Mouse (Mus musculus) midbrain, embryonic 11.5 days (tissue): ENCODE measurements around the gene Pold2. TPM values are rescaled to one million over a fixed set of nuclear protein-coding genes. Genes with fewer than 3 reads are reported as not detected.
A peak's percentile ranks its signal among the peaks of the same experiment; 100 is the strongest.

Experiments used
- ATAC-seq: fragments of 200-750 bp; cut with Nextera tagmentation; 2 replicates; pipeline ENCODE4 v1.8.0; 2017; ENCODE audit warnings: moderate TSS enrichment, moderate library complexity; ENCODE audit not compliant: low FRiP score
- DNase-seq: peaks from one replicate; pipeline ENCODE4 v3.0.0; 2015; ENCODE audit warnings: low spot score; ENCODE audit errors: missing footprints
- H3K27ac ChIP-seq: fragments of 300-500 bp; sonication (generic); 2 replicates; pipeline ENCODE4 v1.5.1; 2014; ENCODE audit warnings: low read depth, low read length
- H3K27me3 ChIP-seq: fragments of 300-500 bp; sonication (generic); 2 replicates; pipeline ENCODE4 v1.6.1; 2014; ENCODE audit warnings: mild to moderate bottlenecking, low read length, moderate library complexity, mixed read lengths; ENCODE audit not compliant: control insufficient read depth, insufficient read depth
- H3K36me3 ChIP-seq: fragments of 300-500 bp; sonication (generic); 2 replicates; pipeline ENCODE4 v1.6.1; 2014; ENCODE audit warnings: mild to moderate bottlenecking, low read length, moderate library complexity, mixed read lengths; ENCODE audit not compliant: control insufficient read depth, insufficient read depth
- H3K4me1 ChIP-seq: fragments of 300-500 bp; sonication (generic); 2 replicates; pipeline ENCODE4 v1.6.1; 2014; ENCODE audit warnings: low read length; ENCODE audit not compliant: control insufficient read depth, insufficient read depth
- H3K4me2 ChIP-seq: fragments of 300-500 bp; sonication (generic); 2 replicates; pipeline ENCODE4 v1.6.1; 2014; ENCODE audit warnings: mild to moderate bottlenecking, moderate library complexity
- H3K4me3 ChIP-seq: fragments of 300-500 bp; sonication (generic); 2 replicates; pipeline ENCODE4 v1.5.1; 2014; ENCODE audit warnings: low read depth, low read length
- H3K9ac ChIP-seq: fragments of 300-500 bp; sonication (generic); 2 replicates; pipeline ENCODE4 v1.6.1; 2014; ENCODE audit warnings: low read length
- H3K9me3 ChIP-seq: fragments of 300-500 bp; sonication (generic); 2 replicates; pipeline ENCODE4 v1.6.1; 2016; ENCODE audit warnings: low read length; ENCODE audit not compliant: control insufficient read depth
- WGBS: fragments of 180-500 bp; shearing (Covaris S2); extraction: QIAGEN DNeasy Blood & Tissue Kit; methylation state at CpG from one replicate; pipeline ENCODE4 v1.1.7; 2014; 5-methylcytosine and 5-hydroxymethylcytosine counted together
- polyA plus RNA-seq: library from polyadenylated mRNA; unstranded; fragments of >200 nt; fragmentation: Nextera tagmentation; extraction: Ambion mirVana; gene quantifications from 2 replicates; pipeline ENCODE4 v1.2.1, GENCODE M21; 2014

Gene Pold2
- polyA plus RNA-seq, 1 experiment from 2014 or later = 97.4 TPM

DNA sequence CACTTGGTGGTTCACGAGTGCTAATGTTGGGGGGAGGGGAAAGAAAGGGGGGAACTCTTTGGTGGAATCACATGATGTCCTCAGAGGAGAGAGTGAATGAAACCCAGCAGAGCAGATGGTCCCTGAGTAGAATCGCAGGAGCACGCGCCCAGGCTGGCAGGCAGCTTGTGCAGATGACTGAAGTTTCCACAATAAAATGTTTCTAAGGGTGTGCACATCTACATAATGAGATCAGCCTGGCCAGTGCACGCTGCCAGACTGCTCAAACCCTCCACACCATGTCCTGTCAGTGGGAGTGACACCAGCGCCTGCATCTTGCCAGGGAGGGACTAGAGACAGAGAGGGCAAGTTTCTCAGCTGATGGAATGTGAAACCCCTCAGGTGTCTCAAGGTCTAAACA is 29.4 kb downstream of the Pold2 start:
- Histone ChIP-seq H3K27me3 (no peaks in the 10 kb centered on the region), H3K9ac (no peak overlapping the region), H3K4me2 (no peak overlapping the region), H3K9me3 (no peaks in the 10 kb centered on the region), H3K4me1 (no peaks in the 10 kb centered on the region), H3K36me3 (no peaks in the 10 kb centered on the region), H3K4me3 (no peak overlapping the region), H3K27ac (no peak overlapping the region)
- WGBS = 65% methylated on average over 6 of the region's 6 CpGs
- ATAC-seq (no peak; the same call in 1 of the 2 replicates), DNase-seq (no peak)

DNA sequence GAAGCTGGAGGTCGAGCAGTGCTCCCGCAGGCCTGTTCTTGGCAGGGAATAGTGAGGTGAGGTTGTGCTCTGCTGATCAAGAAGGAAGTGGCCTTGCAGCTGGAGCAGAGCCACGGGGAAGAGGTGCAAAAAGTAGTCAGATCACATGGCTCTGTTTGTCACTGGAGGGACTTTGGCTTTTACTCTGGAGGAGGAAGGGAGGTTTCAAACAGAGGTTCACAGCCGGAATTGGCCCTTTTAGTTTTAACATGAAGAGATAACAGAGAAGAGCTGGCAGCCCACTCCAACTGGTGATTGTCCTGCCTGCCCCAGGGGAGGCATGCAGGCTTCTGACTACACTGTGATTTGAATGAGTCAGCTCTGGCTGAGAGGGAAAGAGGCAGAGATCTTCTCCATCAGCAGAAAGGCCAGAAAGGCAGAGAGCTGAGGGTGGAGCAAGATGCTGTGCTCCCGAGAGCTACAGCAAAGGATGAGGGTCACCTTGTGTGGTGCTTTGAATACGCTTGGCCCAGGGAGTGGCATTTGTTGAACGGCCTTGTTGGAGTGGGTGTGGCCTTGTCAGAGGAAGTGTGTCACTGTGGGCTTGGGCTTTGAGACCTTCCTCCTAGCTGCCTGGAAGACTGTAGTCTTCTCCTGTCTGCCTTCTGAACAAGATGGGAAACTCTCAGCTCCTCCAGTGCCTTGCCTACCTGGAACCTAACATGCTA is 31.3 kb downstream of the Pold2 start:
- Histone ChIP-seq H3K27ac (no peak overlapping the region), H3K27me3 (no peaks in the 10 kb centered on the region), H3K4me3 (no peak overlapping the region), H3K9ac (no peak overlapping the region), H3K4me2 (no peak overlapping the region), H3K9me3 (no peaks in the 10 kb centered on the region), H3K4me1 (no peaks in the 10 kb centered on the region), H3K36me3 (no peaks in the 10 kb centered on the region)
- ATAC-seq (no peak), DNase-seq (peak; percentile 54)
- 76% methylated on average over 7 of the region's 7 CpGs for WGBS

- no peak for ATAC-seq
These were observed 35.0 kb downstream of the Pold2 start for GRCm38 (mm10) chr11:5843131-5843530.

GRCm38 (mm10) chr11:5841751-5842150 is 36.3 kb downstream of the Pold2 start:
- Histone ChIP-seq H3K4me2 (no peak overlapping the region), H3K27ac (no peak overlapping the region), H3K4me3 (no peak overlapping the region), H3K36me3 (no peaks in the 10 kb centered on the region), H3K9me3 (no peaks in the 10 kb centered on the region), H3K9ac (no peak overlapping the region), H3K4me1 (0 out of 2 replicates have a peak, but pooled peaks cover 3% of the 10 kb centered on the region), H3K27me3 (no peaks in the 10 kb centered on the region)
- WGBS = 96% methylated on average over 2 of the region's 2 CpGs
- ATAC-seq (no peak), DNase-seq (no peak)

More at GRCm38 (mm10) chr11:5843131-5843530, 35.0 kb downstream of the Pold2 start:
- no peaks in the 10 kb centered on the region for H3K9me3 ChIP-seq
- DNase-seq = no peak
- WGBS = 85% methylated on average over 3 of the region's 3 CpGs
- no peaks in the 10 kb centered on the region for H3K4me1 ChIP-seq
- no peaks in the 10 kb centered on the region for H3K27me3 ChIP-seq
- no peak overlapping the region for H3K9ac ChIP-seq
- no peak overlapping the region for H3K27ac ChIP-seq
- no peak overlapping the region for H3K4me3 ChIP-seq
- no peak overlapping the region for H3K4me2 ChIP-seq
- H3K36me3 ChIP-seq = no peaks in the 10 kb centered on the region

- no peak overlapping the region for H3K9ac ChIP-seq
- no peak overlapping the region for H3K4me2 ChIP-seq
- no peaks in the 10 kb centered on the region for H3K36me3 ChIP-seq
- no peaks in the 10 kb centered on the region for H3K27me3 ChIP-seq
- no peaks in the 10 kb centered on the region for H3K9me3 ChIP-seq
- 84% methylated on average over 7 of the region's 7 CpGs for WGBS
- DNase-seq (no peak), ATAC-seq (no peak)
- H3K27ac ChIP-seq = no peak overlapping the region
- H3K4me1 ChIP-seq = 0 out of 2 replicates have a peak, but pooled peaks cover 3% of the 10 kb centered on the region
- H3K4me3 ChIP-seq = no peak overlapping the region
These were observed 37.7 kb downstream of the Pold2 start for GRCm38 (mm10) chr11:5840346-5840745.

DNA sequence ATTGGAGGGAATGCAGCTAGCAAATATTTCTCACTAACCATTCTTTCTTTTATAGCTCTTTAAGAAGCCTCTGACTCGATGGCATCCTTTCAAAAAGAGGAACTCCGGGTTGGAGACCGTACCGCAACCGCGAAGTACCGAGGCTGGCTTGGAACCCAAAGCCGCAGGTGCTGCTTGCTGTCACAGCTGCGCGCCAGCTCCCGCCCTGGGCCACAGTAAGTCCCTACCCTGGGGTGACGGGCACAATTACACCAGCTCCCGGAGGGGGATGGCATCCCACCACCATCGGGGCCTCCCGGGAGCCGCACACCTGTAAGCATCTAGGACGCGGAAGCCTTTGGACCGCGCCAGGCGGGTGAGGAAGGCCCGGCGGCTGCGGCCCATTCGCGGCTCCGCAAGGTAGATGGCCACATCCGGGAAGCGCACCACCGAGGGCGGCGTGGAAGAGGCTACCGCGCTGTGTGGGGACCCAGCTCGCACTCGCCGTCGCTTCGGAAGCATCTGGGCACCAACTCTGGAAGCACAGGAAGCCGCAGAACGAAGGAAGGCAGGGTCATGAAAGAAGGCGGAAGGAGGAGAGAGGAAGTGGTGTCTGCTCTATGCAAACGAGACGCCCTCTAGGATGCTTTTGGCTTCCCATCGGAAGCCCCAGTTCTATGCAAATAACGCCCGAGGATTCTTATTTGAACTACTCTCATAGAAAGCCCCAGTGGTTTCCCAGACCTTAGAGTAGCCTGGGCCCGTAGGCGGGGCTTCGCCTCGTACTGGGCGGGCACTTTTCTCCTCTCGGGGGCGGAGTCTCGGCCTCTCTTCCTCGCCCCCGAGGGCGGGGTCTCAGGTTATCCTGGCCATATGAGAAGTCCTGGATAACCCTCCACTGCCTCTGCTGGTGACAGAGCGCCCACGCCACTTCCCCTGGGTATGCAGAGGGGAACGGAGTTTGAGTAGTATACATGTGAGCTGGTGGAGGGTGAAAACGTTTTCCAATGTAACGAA is 40.5 kb downstream of the Pold2 start, which contains the start of gene Polm:
Polm (minus strand) TSS at position 766 of the 996 bp plus-strand sequence.
- Histone ChIP-seq H3K9me3 (no peaks in the 10 kb centered on the region), H3K27ac (peak within 1 kb of the TSS; percentile 26; the same call in 1 of the 2 replicates), H3K4me2 (peak within 1 kb of the TSS; percentile 87), H3K4me1 (0 out of 2 replicates have a peak, but pooled peaks cover 3% of the 10 kb centered on the region), H3K4me3 (peak within 1 kb of the TSS; percentile 73), H3K27me3 (no peaks in the 10 kb centered on the region), H3K36me3 (no peaks in the 10 kb centered on the region), H3K9ac (peak within 1 kb of the TSS; percentile 77)
- ATAC-seq = peak; percentile 97
- WGBS = under 1% methylated on average over 63 of the region's 63 CpGs
- peak; percentile 99 for DNase-seq

DNA sequence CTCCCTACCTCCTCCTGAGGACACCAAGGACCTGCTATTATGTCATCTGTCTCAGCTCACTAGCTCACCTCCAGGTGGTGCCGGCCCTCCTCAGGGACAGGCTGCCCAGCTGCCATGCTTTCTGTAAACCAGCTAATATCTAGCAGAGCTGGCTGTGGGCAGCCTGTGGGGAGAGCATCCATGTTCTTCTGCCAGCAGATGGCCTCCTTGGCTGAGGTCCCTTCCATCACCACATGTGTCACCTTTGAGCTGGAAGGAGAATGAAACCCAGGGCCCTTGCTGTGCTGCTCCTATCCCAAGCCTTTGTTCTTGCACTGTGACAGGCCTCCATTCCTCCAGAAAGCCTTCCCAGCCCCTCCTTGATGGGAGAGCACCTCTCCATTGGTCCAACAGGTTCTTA is 42.0 kb downstream of the Pold2 start:
- 53% methylated on average over 1 of the region's 1 CpGs for WGBS
- ATAC-seq = no peak
- Histone ChIP-seq H3K27ac (no peak overlapping the region), H3K9me3 (no peaks in the 10 kb centered on the region), H3K36me3 (no peaks in the 10 kb centered on the region), H3K4me1 (0 out of 2 replicates have a peak, but pooled peaks cover 3% of the 10 kb centered on the region), H3K27me3 (no peaks in the 10 kb centered on the region), H3K4me3 (no peak overlapping the region), H3K9ac (no peak overlapping the region), H3K4me2 (no peak overlapping the region)
- no peak for DNase-seq

DNA sequence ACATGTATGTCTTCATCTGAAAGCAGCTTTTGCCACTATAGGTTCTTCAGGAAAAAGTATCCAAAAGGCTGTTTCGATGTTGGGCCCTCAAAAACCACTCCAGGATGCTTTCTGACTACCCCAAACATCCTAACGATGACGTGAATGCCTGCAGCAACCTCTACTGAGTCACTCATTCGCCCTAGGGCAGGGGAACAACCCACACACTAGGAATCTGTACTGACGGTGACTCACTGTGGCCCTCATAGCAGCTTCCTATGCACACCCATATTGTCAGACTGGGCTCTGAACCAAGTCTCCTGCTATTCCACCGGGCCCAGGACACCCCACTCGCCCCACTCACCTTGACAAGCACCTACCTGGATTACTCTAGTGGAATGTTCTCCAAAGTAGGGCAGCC is 43.0 kb downstream of the Pold2 start:
- DNase-seq (no peak), ATAC-seq (no peak)
- Histone ChIP-seq H3K36me3 (no peaks in the 10 kb centered on the region), H3K9me3 (no peaks in the 10 kb centered on the region), H3K27me3 (no peaks in the 10 kb centered on the region), H3K9ac (no peak overlapping the region), H3K4me3 (no peak overlapping the region), H3K4me2 (no peak overlapping the region), H3K27ac (no peak overlapping the region), H3K4me1 (0 out of 2 replicates have a peak, but pooled peaks cover 3% of the 10 kb centered on the region)
- WGBS = 92% methylated on average over 7 of the region's 7 CpGs
